Mouse (Mus musculus) liver, postnatal 0 days (tissue): ENCODE data around the gene Hist1h4c.

Source experiments
- CTCF ChIP-seq: sonication (generic); IDR thresholded peaks from 2 replicates; pipeline ENCODE4 v1.5.1; 2016; ENCODE audit warnings: antibody characterized with exemption, low read depth
- EP300 ChIP-seq: IDR thresholded peaks from 2 replicates; pipeline ENCODE4 v1.6.1; 2016; ENCODE audit warnings: antibody characterized with exemption, low read depth, mild to moderate bottlenecking

DNA sequence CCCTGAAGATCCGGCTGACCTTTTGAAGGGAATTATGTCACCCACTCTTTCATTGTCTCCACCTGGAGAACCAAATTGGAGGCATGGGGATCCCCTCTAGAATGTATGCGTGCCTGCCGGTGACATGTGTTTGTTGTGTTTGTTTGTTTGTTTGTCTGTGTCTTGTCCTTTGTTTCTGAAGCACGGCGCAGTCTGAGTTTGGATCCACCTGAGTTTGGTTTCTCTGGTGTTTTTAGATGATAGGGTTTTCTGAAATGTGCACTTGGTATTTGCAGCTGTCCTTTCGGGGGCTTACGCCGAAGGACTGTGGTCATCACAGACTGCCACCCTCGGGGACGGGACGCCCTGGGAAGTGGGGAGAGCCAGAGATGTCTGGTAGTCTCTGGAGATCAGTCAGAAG is 18.9 kb upstream of the Hist1h4c start:
- TF ChIP-seq CTCF (no peak), EP300 (no peak)
